Mouse (Mus musculus) hindbrain, embryonic 10.5 days (tissue): ENCODE measurements around the gene Pik3cg. TPM values are rescaled to one million over a fixed set of nuclear protein-coding genes. Genes with fewer than 3 reads are reported as not detected.
"Not testable (repeated sequence)": the region's sequence is repeated elsewhere in the genome, so short reads cannot be mapped to it uniquely, and the experiment has no call there.

Source experiments
- DNase-seq: peaks from one replicate; pipeline ENCODE4 v3.0.0-alpha.2; 2017; ENCODE audit warnings: low spot score
- H3K27ac ChIP-seq: fragments of 300-500 bp; sonication (generic); 2 replicates; pipeline ENCODE4 v1.5.1; 2016; ENCODE audit warnings: mild to moderate bottlenecking, moderate library complexity
- H3K27me3 ChIP-seq: fragments of 300-500 bp; sonication (generic); 2 replicates; pipeline ENCODE4 v1.6.1; 2016; ENCODE audit warnings: mild to moderate bottlenecking; ENCODE audit not compliant: poor library complexity, insufficient read depth, severe bottlenecking
- H3K36me3 ChIP-seq: fragments of 300-500 bp; sonication (generic); 2 replicates; pipeline ENCODE4 v1.6.1; 2016; ENCODE audit warnings: mild to moderate bottlenecking, moderate library complexity
- H3K4me1 ChIP-seq: fragments of 300-500 bp; sonication (generic); replicated peaks from 2 replicates; pipeline ENCODE4 v1.6.1; 2016; ENCODE audit warnings: mild to moderate bottlenecking
- H3K4me3 ChIP-seq: fragments of 300-500 bp; sonication (generic); 2 replicates; pipeline ENCODE4 v1.5.1; 2016; ENCODE audit warnings: mild to moderate bottlenecking, moderate library complexity
- H3K9me3 ChIP-seq: fragments of 300-500 bp; sonication (generic); 2 replicates; pipeline ENCODE4 v1.6.1; 2016; ENCODE audit warnings: mild to moderate bottlenecking, moderate library complexity
- WGBS: fragments of 180-500 bp; shearing (Covaris S2); methylation state at CpG from one replicate; pipeline ENCODE4 v1.1.7; 2016; 5-methylcytosine and 5-hydroxymethylcytosine counted together
- polyA plus RNA-seq: library from polyadenylated mRNA; unstranded; fragments of >200 nt; fragmentation: Nextera tagmentation; extraction: Ambion mirVana; gene quantifications from 2 replicates; pipeline ENCODE4 v1.2.1, GENCODE M21; 2016

Pik3cg gene
- polyA plus RNA-seq = 1.00 and 1.2 TPM in 2 replicates

- H3K36me3 ChIP-seq = no peaks in the 10 kb centered on the region
- H3K9me3 ChIP-seq = no peaks in the 10 kb centered on the region
- H3K27ac ChIP-seq = no peak within 1 kb of the TSS
- H3K27me3 ChIP-seq = no peaks in the 10 kb centered on the region
- H3K4me1 ChIP-seq = peaks cover 18% of the 10 kb centered on the region; the same call in 1 of the 2 replicates
- no peak for DNase-seq
- 74% methylated on average over 22 of the region's 22 CpGs for WGBS
- no peak within 1 kb of the TSS for H3K4me3 ChIP-seq
Measured at GRCm38 (mm10) chr12:32207948-32208891, at the start of gene Pik3cg. Gene Pik3cg, minus strand, starts transcription at chr12:32208659.

- WGBS = 49% methylated on average over 2 of the region's 2 CpGs
- no peak for DNase-seq
Measured at GRCm38 (mm10) chr12:32248483-32248882, 40.0 kb upstream of the Pik3cg start.

GRCm38 (mm10) chr12:32245566-32246233 lies 37.2 kb upstream of the Pik3cg start:
- Histone ChIP-seq H3K9me3 (no peaks in the 10 kb centered on the region), H3K36me3 (no peaks in the 10 kb centered on the region), H3K27me3 (no peaks in the 10 kb centered on the region), H3K4me1 (no peaks in the 10 kb centered on the region), H3K4me3 (no peak overlapping the region), H3K27ac (no peak overlapping the region)
- WGBS = 72% methylated on average over 5 of the region's 5 CpGs
- DNase-seq = no peak

More at GRCm38 (mm10) chr12:32248483-32248882, 40.0 kb upstream of the Pik3cg start:
- no peaks in the 10 kb centered on the region for H3K27me3 ChIP-seq
- no peaks in the 10 kb centered on the region for H3K9me3 ChIP-seq
- H3K4me3 ChIP-seq = no peak overlapping the region
- H3K27ac ChIP-seq = no peak overlapping the region
- no peaks in the 10 kb centered on the region for H3K4me1 ChIP-seq
- H3K36me3 ChIP-seq = no peaks in the 10 kb centered on the region

GRCm38 (mm10) chr12:32243586-32243985 lies 35.1 kb upstream of the Pik3cg start:
- Histone ChIP-seq H3K27ac (no peak overlapping the region), H3K4me3 (no peak overlapping the region), H3K4me1 (no peaks in the 10 kb centered on the region), H3K9me3 (no peaks in the 10 kb centered on the region), H3K36me3 (no peaks in the 10 kb centered on the region), H3K27me3 (no peaks in the 10 kb centered on the region)
- WGBS = 94% methylated on average over 1 of the region's 1 CpGs
- DNase-seq = no peak

GRCm38 (mm10) chr12:32239134-32239533 lies 30.7 kb upstream of the Pik3cg start:
- not testable (repeated sequence) for H3K27ac ChIP-seq, H3K4me1 ChIP-seq, H3K4me3 ChIP-seq, H3K9me3 ChIP-seq, H3K27me3 ChIP-seq, DNase-seq, H3K36me3 ChIP-seq
- WGBS = 79% methylated on average over 3 of the region's 3 CpGs

GRCm38 (mm10) chr12:32238433-32238832 lies 30.0 kb upstream of the Pik3cg start:
- WGBS = 75% methylated on average over 5 of the region's 5 CpGs
- Histone ChIP-seq H3K4me1 (no peaks in the 10 kb centered on the region), H3K27ac (no peak overlapping the region), H3K27me3 (no peaks in the 10 kb centered on the region), H3K4me3 (no peak overlapping the region), H3K9me3 (no peaks in the 10 kb centered on the region), H3K36me3 (no peaks in the 10 kb centered on the region)
- DNase-seq = no peak

- H3K4me1 ChIP-seq = no peaks in the 10 kb centered on the region
- DNase-seq = no peak
Measured at GRCm38 (mm10) chr12:32237839-32238238, 29.4 kb upstream of the Pik3cg start.

DNA sequence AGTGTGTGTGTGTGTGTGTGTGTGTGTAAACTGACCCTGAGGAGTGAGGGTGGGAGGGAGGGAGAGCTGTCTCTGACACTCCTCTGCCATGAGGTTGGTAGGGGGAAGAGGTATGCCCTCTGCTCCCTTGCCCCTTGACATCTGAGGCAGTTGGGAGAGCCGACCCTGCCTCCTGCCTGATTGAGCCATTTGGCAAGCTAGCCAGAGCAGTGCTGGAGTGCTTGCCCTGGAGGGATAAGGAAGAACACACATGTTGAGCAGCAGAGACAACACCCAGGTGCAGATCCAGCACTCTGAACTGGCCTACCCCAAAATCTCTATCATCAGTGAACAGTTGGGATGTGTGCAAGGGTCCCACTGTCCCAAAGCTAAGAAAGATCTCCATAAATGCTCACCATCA lies 28.7 kb upstream of the Pik3cg start:
- Histone ChIP-seq H3K27me3 (no peaks in the 10 kb centered on the region), H3K27ac (no peak overlapping the region), H3K36me3 (no peaks in the 10 kb centered on the region), H3K9me3 (no peaks in the 10 kb centered on the region), H3K4me1 (no peaks in the 10 kb centered on the region), H3K4me3 (no peak overlapping the region)
- DNase-seq = no peak
- 57% methylated on average over 1 of the region's 1 CpGs for WGBS

More at GRCm38 (mm10) chr12:32237839-32238238, 29.4 kb upstream of the Pik3cg start:
- Histone ChIP-seq H3K27me3 (no peaks in the 10 kb centered on the region), H3K36me3 (no peaks in the 10 kb centered on the region), H3K9me3 (no peaks in the 10 kb centered on the region), H3K27ac (no peak overlapping the region), H3K4me3 (no peak overlapping the region)
- whole genome bisulfite sequencing = 67% methylated on average over 5 of the region's 5 CpGs

DNA sequence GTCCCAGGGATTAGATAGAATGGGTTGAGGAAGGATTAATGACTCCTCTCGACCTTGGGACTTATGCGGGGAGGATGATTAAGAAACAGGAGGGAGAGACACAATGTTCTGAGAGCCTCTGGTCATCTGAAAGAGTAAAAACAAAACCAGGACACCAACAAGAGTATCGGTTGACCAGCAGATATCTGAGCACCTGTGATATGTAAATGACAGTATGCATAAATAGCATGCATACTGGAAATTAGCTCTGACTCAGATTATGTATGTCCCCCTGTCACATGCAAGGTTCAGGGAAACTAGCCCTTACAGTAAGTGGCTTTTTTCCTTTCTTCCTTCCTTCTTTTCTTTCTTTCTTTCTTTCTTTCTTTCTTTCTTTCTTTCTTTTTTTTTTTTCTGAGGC lies 28.0 kb upstream of the Pik3cg start:
- H3K4me3 ChIP-seq = no peak overlapping the region
- no peaks in the 10 kb centered on the region for H3K27me3 ChIP-seq
- no peaks in the 10 kb centered on the region for H3K36me3 ChIP-seq
- WGBS = 84% methylated on average over 3 of the region's 3 CpGs
- no peaks in the 10 kb centered on the region for H3K4me1 ChIP-seq
- H3K9me3 ChIP-seq = no peaks in the 10 kb centered on the region
- no peak for DNase-seq
- no peak overlapping the region for H3K27ac ChIP-seq

GRCm38 (mm10) chr12:32233871-32234270 lies 25.4 kb upstream of the Pik3cg start:
- Histone ChIP-seq H3K27me3 (no peaks in the 10 kb centered on the region), H3K4me3 (no peak overlapping the region), H3K27ac (no peak overlapping the region), H3K4me1 (peaks cover 9% of the 10 kb centered on the region), H3K36me3 (no peaks in the 10 kb centered on the region), H3K9me3 (no peaks in the 10 kb centered on the region)
- 88% methylated on average over 4 of the region's 4 CpGs for WGBS
- no peak for DNase-seq

DNA sequence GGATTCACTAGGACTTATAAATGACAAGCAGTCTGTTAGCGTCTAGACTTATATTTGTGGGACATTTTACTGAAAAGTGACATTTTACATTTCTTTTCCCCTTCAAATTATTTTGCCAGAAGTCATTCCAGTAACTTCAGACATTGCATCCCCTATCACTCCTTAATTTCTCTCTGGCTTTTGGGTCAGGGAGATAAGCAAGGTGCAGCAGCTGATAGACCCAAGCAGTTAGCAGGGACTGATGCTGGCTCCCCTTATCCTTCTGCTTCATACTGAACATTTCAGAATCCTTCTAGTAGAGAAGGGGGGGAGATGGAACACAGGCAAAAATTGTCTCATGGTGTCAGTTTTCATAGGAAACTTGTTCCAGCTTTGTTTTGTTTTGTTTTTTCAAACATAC lies 22.9 kb upstream of the Pik3cg start:
- peaks cover 9% of the 10 kb centered on the region for H3K4me1 ChIP-seq
- WGBS = 100% methylated on average over 1 of the region's 1 CpGs
- H3K9me3 ChIP-seq = no peaks in the 10 kb centered on the region
- no peak overlapping the region for H3K4me3 ChIP-seq
- no peak overlapping the region for H3K27ac ChIP-seq
- H3K27me3 ChIP-seq = no peaks in the 10 kb centered on the region
- no peaks in the 10 kb centered on the region for H3K36me3 ChIP-seq
- no peak for DNase-seq

- no peaks in the 10 kb centered on the region for H3K9me3 ChIP-seq
- H3K4me1 ChIP-seq = no peaks in the 10 kb centered on the region
- H3K27ac ChIP-seq = no peak overlapping the region
- DNase-seq = no peak
- H3K36me3 ChIP-seq = no peaks in the 10 kb centered on the region
- no peaks in the 10 kb centered on the region for H3K27me3 ChIP-seq
- no peak overlapping the region for H3K4me3 ChIP-seq
- WGBS = 97% methylated on average over 1 of the region's 1 CpGs
Measured at GRCm38 (mm10) chr12:32223629-32224028, 15.2 kb upstream of the Pik3cg start.

DNA sequence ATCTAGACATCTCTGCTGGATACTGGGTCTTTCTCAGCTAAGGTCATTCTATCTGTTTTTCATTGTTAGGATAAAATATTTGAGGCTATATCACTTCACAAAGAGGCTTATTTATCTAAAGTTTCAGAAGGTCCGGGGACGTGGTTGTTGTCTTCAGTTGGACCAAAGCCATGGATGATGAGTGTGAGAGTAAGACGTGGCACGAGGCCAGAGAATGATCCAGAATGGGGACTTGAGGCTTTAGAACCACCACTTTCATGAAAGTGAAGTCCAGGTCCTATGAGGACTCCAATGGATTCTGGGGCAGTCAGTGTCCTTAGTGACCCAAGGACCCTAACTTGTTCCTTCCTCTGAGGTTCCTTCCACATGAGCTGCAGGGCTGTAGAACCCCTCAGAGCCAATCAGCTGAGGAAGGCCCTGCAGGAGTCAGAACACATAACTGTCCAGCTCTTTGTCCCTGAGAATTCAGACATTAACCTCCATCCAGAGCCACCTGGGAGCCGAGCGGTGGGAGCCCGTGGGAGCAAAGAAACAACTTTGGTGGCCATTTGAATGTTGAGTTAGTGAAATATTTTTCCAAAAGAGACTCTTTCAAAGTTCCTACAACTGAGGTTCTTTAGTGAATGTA lies 14.4 kb upstream of the Pik3cg start:
- no peak overlapping the region for H3K27ac ChIP-seq
- no peaks in the 10 kb centered on the region for H3K4me1 ChIP-seq
- H3K9me3 ChIP-seq = no peaks in the 10 kb centered on the region
- 89% methylated on average over 7 of the region's 7 CpGs for WGBS
- no peaks in the 10 kb centered on the region for H3K36me3 ChIP-seq
- H3K27me3 ChIP-seq = no peaks in the 10 kb centered on the region
- H3K4me3 ChIP-seq = no peak overlapping the region
- no peak for DNase-seq
